ENCODE assay signal across 33 mouse cellular contexts in genomic region chr1:79191031-79191430, GRCm38 (mm10).
"Had no signal": no experiment of that assay in that cellular context is flagged by ENCODE, and none has a peak within 500 bp of the region (broad histone marks: within the 10 kb centered on the region; RNA-seq: fewer than 3 reads in every experiment).

No protein-coding gene starts in this region.

- H3K27ac ChIP-seq: heart, embryonic 10.5 days; heart, embryonic 13.5 days; heart, embryonic 15.5 days; hindbrain, embryonic 10.5 days; hindbrain, embryonic 12.5 days; hindbrain, embryonic 13.5 days; hindbrain, embryonic 14.5 days; hindbrain, embryonic 15.5 days; hindbrain, postnatal 0 days; intestine, embryonic 15.5 days; kidney, embryonic 15.5 days; layer of hippocampus, adult 2 months had no signal

- H3K4me1 ChIP-seq: heart, embryonic 10.5 days; heart, embryonic 12.5 days; heart, embryonic 13.5 days; heart, embryonic 15.5 days; hindbrain, embryonic 10.5 days; hindbrain, embryonic 12.5 days; hindbrain, embryonic 13.5 days; hindbrain, embryonic 15.5 days; intestine, embryonic 15.5 days; kidney, embryonic 15.5 days had no signal

- H3K36me3 ChIP-seq: heart, embryonic 10.5 days; heart, embryonic 12.5 days; heart, embryonic 13.5 days; heart, embryonic 15.5 days; hindbrain, embryonic 10.5 days; hindbrain, embryonic 12.5 days; hindbrain, embryonic 13.5 days; hindbrain, embryonic 15.5 days; intestine, embryonic 15.5 days; kidney, embryonic 15.5 days had no signal

- DNase-seq: heart, postnatal 10 days; heart, postnatal 14 days; heart, postnatal 36 days; heart, postnatal 4 days; kidney, adult 11 months; kidney, adult 18-20 months; kidney, adult 2 months; kidney, adult 8-10 months; kidney, adult 9 months; kidney, postnatal 10 days; kidney, postnatal 14 days; kidney, postnatal 36 days; kidney, postnatal 4 days; layer of hippocampus, adult 9-11 months; layer of hippocampus, postnatal 36 days had no signal

- H3K4me3 ChIP-seq: heart, embryonic 10.5 days; heart, embryonic 12.5 days; heart, embryonic 13.5 days; heart, embryonic 15.5 days; hindbrain, embryonic 10.5 days; hindbrain, embryonic 12.5 days; hindbrain, embryonic 13.5 days; hindbrain, embryonic 15.5 days; intestine, embryonic 15.5 days; kidney, embryonic 15.5 days; layer of hippocampus, adult 2 months had no signal

- ATAC-seq: hindbrain, embryonic 16.5 days; hindbrain, postnatal 0 days; inflammation-experienced regulatory T-cells, adult 6 months; intestine, embryonic 15.5 days; intestine, embryonic 16.5 days; intestine, postnatal 0 days had no signal

- H3K27me3 ChIP-seq: heart, embryonic 12.5 days; heart, embryonic 13.5 days; heart, embryonic 15.5 days; hindbrain, embryonic 12.5 days; hindbrain, embryonic 13.5 days; hindbrain, embryonic 15.5 days; intestine, embryonic 15.5 days; kidney, embryonic 15.5 days had no signal

- H3K9ac ChIP-seq: heart, embryonic 12.5 days; heart, embryonic 13.5 days; heart, embryonic 15.5 days; hindbrain, embryonic 12.5 days; hindbrain, embryonic 13.5 days; hindbrain, embryonic 14.5 days; hindbrain, embryonic 15.5 days; intestine, embryonic 15.5 days; kidney, embryonic 15.5 days had no signal

- H3K9me3 ChIP-seq: heart, embryonic 10.5 days; heart, embryonic 12.5 days; heart, embryonic 13.5 days; heart, embryonic 15.5 days; hindbrain, embryonic 10.5 days; hindbrain, embryonic 12.5 days; hindbrain, embryonic 13.5 days; hindbrain, embryonic 15.5 days; intestine, embryonic 15.5 days; kidney, embryonic 15.5 days had no signal

- H3K4me2 ChIP-seq: heart, embryonic 11.5 days; heart, embryonic 12.5 days; heart, embryonic 13.5 days; heart, embryonic 15.5 days; hindbrain, embryonic 12.5 days; hindbrain, embryonic 13.5 days; hindbrain, embryonic 14.5 days; hindbrain, embryonic 15.5 days; intestine, embryonic 15.5 days; kidney, embryonic 15.5 days had no signal
